Mouse (Mus musculus) retina, postnatal 1 day (tissue): Measurements from ENCODE around the gene Tmppe.
"Not testable (repeated sequence)": the region's sequence is repeated elsewhere in the genome, so short reads cannot be mapped to it uniquely, and the experiment has no call there.

ENCODE experiments used
- DNase-seq: peaks from one replicate; pipeline ENCODE4 v3.0.0-alpha.2; 2012

Gene Tmppe

GRCm38 (mm10) chr9:114400949-114401684, at the start of gene Tmppe, which contains the start of gene Glb1:
TSS of gene Tmppe (plus strand) at chr9:114401105.
TSS of gene Glb1 (plus strand) at chr9:114401076.
- DNase-seq, result peak; percentile 93

- peak; percentile 89 for DNase-seq
These were observed 33.0 kb upstream of the Tmppe start for GRCm38 (mm10) chr9:114367783-114368470.

- no peak for DNase-seq
These were observed 32.4 kb upstream of the Tmppe start for GRCm38 (mm10) chr9:114368471-114368858.

- peak; percentile 34 for DNase-seq
These were observed 31.5 kb upstream of the Tmppe start for GRCm38 (mm10) chr9:114369389-114369788.

DNA sequence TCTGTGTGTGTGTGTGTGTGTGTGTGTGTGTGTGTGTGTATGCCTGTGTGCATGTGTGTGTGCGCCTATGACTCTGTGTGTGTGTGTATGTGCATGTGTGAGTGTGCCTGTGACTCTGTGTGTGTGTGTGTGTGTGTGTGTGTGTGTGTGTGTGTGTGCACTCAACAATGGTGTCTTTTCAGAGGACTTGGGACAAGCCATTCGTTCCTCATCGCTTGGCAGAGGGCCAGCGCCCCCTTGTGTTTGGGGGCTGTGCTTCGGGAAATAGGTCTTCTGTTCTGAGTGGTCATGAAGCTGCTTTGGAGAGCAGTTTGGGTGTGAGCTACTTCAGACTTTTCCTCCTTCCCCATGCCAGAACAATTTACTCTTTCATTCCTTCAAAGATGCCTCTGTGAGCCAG, 29.2 kb upstream of the Tmppe start:
- peak; percentile 41 for DNase-seq

- DNase-seq, result no peak
These were observed 25.5 kb upstream of the Tmppe start for GRCm38 (mm10) chr9:114375276-114375962.

DNA sequence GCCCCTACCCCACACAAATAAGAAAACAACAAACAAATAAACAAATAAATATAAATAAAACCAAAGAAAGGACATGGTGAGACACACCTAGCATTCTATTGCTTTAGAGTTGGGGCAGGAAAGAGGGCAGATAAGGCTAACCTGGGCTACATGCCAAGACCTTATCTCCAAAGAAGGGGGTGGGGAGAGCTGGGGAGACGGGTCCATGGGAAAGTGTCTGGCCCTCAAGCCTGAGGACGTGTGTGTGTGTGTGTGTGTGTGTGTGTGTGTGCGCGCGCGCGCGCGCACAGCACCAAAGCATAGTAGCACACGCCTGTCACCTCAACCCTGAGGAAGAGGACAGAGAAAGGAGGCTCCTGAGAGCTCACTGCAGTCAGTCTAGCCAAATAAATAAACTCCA, 23.7 kb upstream of the Tmppe start:
- DNase-seq, result no peak

GRCm38 (mm10) chr9:114379871-114380270, 21.0 kb upstream of the Tmppe start:
- DNase-seq, result no peak

DNA sequence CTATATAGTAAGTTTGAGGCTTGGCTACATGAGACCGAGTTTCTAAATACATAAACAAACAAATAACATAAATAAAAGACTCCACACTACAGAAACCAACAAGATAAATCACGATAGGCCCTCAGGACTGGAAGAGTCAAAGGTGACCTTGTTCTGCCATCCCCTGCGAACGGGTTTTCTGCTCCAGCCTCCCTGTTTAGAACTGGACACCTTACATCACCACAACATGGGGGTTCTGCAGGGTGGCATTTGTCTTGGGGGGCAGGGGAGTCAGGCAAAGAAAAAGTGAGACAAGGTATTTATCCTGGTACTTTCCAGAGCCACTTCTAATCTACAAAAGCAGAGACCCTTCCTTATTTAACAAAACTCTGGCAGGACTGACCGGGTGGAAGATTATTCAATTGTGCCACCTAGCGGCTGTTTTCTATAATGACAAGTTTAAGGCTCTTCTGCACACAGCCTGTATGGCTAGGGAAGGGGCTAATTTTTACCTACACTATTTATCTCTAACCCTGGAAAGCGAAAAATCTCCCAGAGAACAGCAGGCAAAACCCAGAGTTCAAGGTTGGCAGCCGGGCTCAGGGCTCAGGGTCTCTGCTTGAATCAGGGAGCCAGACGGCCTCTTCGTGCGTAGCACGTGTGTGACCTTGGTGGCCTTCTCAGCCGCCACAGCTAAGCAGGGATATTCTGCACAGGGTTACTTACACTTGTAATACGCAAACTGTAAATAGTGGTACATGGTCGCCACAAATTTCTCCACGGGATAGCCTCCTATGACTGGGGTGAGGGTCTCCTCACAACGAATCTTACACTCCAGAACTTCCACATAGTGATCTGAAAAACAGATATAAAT, 19.8 kb upstream of the Tmppe start:
- peak; percentile 78 for DNase-seq

- DNase-seq, result no peak
These were observed 17.8 kb upstream of the Tmppe start for GRCm38 (mm10) chr9:114382936-114383710.

- DNase-seq, result no peak
These were observed 16.2 kb upstream of the Tmppe start for GRCm38 (mm10) chr9:114384691-114385090.

DNA sequence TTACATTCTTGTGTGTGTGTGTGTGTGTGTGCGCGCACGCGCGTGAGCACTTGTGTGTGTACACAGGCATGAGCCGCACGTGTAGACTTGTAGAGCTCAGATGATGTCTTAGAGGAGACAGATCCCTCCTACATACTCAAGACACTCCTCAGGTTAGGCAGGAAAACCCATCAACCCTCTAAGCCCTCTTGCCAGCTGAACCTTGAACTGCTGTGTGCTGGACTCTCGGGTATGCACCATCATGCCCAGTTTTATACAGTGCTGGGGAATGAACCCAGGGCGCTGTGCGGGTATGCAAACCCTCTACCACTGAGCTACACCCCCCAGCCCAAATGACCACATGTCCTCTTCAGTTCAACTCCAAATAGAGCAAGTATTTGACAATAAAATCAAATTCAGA, 15.7 kb upstream of the Tmppe start:
- DNase-seq, result no peak

- DNase-seq, result no peak
These were observed 13.8 kb upstream of the Tmppe start for GRCm38 (mm10) chr9:114387086-114387485.

DNA sequence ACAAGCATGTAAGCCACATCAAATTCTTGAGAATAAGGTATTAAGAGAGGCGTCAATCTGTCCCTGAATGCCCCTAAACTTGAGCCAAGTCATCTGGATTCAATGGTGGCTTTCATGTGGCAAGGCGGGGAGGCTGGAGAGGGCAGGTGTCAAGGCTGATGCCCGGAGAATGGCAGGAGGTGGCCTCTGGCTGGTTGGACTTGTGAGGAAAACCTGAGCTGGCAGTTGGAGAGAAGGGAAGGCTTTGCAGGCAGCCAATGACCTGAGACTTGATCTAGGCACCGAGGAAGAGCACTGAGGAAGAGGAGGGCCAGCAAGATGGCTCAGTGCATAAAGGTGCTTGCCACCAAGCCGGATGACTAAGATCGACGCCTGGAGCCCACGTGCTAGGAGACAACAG, 12.6 kb upstream of the Tmppe start:
- DNase-seq, result peak; percentile 24

GRCm38 (mm10) chr9:114388701-114389370, 12.1 kb upstream of the Tmppe start:
- DNase-seq, result no peak

GRCm38 (mm10) chr9:114389371-114389904, 11.5 kb upstream of the Tmppe start:
- DNase-seq, result peak; percentile 40

GRCm38 (mm10) chr9:114389905-114390748, 10.8 kb upstream of the Tmppe start, which contains the start of gene Crtap:
TSS of gene Crtap (minus strand) at chr9:114390675.
- DNase-seq, result peak; percentile 72

- DNase-seq, result no peak
These were observed 10.2 kb upstream of the Tmppe start for GRCm38 (mm10) chr9:114390749-114391075.

DNA sequence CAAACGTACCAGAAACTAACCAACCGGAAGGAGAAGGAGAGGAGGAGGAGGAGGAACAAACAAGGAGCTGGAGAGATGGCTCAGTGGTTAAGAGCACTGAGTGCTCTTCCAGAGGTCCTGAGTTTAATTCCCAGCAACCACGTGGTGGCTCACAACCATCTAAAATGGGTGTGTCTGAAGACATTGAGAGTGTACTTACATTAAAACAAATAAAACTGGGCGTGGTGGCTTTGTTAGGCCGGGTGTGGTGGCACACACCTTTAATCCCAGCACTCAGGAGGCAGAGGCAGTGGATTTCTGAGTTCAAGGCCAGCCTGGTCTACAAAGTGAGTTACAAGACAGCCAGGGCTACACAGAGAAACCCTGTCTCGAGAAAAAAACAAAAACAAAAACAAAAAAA, 6.8 kb upstream of the Tmppe start:
- not testable (repeated sequence) for DNase-seq

GRCm38 (mm10) chr9:114394677-114395076, 6.2 kb upstream of the Tmppe start:
- DNase-seq, result no peak
